20 mouse cellular contexts compared by ENCODE assay signal in the genomic region with DNA sequence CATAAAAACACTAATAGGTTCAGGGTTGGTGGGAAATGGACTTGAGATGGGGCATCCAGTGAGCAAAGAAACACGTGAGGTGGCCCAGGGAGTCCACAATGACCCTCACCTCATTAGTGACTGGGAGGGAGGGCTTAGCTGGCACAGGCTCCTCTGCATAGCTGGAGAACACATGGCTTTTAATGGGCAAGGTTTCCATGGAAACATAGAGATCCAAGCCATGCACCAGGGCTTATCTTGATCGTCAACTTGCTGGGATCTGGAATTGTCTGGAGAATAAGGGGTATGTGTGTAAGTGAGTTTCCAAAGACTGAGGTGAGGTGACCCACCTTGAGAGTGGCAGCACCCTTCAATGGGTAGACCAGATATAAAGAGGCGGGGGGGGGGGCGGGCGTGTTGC. TPM values are rescaled to one million over a fixed set of nuclear protein-coding genes. Genes with fewer than 3 reads are reported as not detected.
DNase-seq lines count a peak whose midpoint lies in the region; ATAC-seq lines count a peak whose summit lies in the region.
"Had no signal": no experiment of that assay in that cellular context is flagged by ENCODE, and none has a peak within 500 bp of the region (broad histone marks: within the 10 kb centered on the region; RNA-seq: fewer than 3 reads in every experiment).

No protein-coding gene starts in this region.

- H3K9me3 ChIP-seq in heart, embryonic 15.5 days (replicated peaks), result no peaks in the 10 kb centered on the region
- no peaks in the 10 kb centered on the region for H3K9me3 ChIP-seq in midbrain, embryonic 14.5 days (ENCODE audit: control insufficient read depth, low read length)
- no peaks in the 10 kb centered on the region for H3K9me3 ChIP-seq in midbrain, embryonic 10.5 days (replicated peaks)
- H3K9me3 ChIP-seq in kidney, embryonic 14.5 days (ENCODE audit: control insufficient read depth, low read length), result no peaks in the 10 kb centered on the region
- H3K9me3 ChIP-seq: embryonic facial prominence, embryonic 10.5 days; forebrain, embryonic 13.5 days had no signal

- WGBS in heart, embryonic 15.5 days, result 79% methylated on average over 5 of the region's 5 CpGs
- WGBS in midbrain, embryonic 14.5 days, result 63% methylated on average over 5 of the region's 5 CpGs
- 75% methylated on average over 5 of the region's 5 CpGs for whole genome bisulfite sequencing in midbrain, embryonic 10.5 days
- 67% methylated on average over 5 of the region's 5 CpGs for WGBS in kidney, embryonic 14.5 days

- no peak for ATAC-seq in heart, embryonic 15.5 days (replicated peaks; ENCODE audit: insufficient number of reproducible peaks, insufficient read depth, low FRiP score, low read depth)
- no peak for ATAC-seq in midbrain, embryonic 14.5 days (ENCODE audit: low FRiP score, low TSS enrichment)
- ATAC-seq in kidney, embryonic 14.5 days (ENCODE audit: low FRiP score, low TSS enrichment), result no peak
- ATAC-seq: forebrain, embryonic 13.5 days had no signal

- H3K36me3 ChIP-seq in heart, embryonic 15.5 days, result no peaks in the 10 kb centered on the region
- H3K36me3 ChIP-seq in midbrain, embryonic 14.5 days (ENCODE audit: control insufficient read depth, insufficient read depth, low read length), result no peaks in the 10 kb centered on the region
- no peaks in the 10 kb centered on the region for H3K36me3 ChIP-seq in midbrain, embryonic 10.5 days
- H3K36me3 ChIP-seq in kidney, embryonic 14.5 days (ENCODE audit: control insufficient read depth, insufficient read depth, low read length), result no peaks in the 10 kb centered on the region; the same call in 1 of the 2 replicates
- H3K36me3 ChIP-seq: embryonic facial prominence, embryonic 10.5 days had no signal

- no peaks in the 10 kb centered on the region for H3K27me3 ChIP-seq in heart, embryonic 15.5 days
- no peaks in the 10 kb centered on the region for H3K27me3 ChIP-seq in midbrain, embryonic 14.5 days (ENCODE audit: control insufficient read depth, insufficient read depth, low read length)
- no peaks in the 10 kb centered on the region for H3K27me3 ChIP-seq in midbrain, embryonic 10.5 days (ENCODE audit: low read depth, poor library complexity, severe bottlenecking)
- H3K27me3 ChIP-seq in kidney, embryonic 14.5 days (ENCODE audit: control insufficient read depth, insufficient read depth, low read length), result no peaks in the 10 kb centered on the region

- DNase-seq in heart, postnatal 4 days, result no peak
- DNase-seq in midbrain, embryonic 14.5 days, result peak; percentile 58
- DNase-seq in midbrain, embryonic 10.5 days (ENCODE audit: low spot score), result no peak
- DNase-seq in forelimb bud, embryonic 11.5 days (ENCODE audit: low read depth, low spot score), result peak; percentile 43
- DNase-seq in retina, embryonic 14.5 days (ENCODE audit: low spot score), result peak; percentile 51
- DNase-seq: adrenal gland, adult 8-10 months; cerebellum, adult 11-12 months; cerebellum, postnatal 36 days; gastrocnemius, postnatal 25 days; kidney, adult 18-20 months; kidney, postnatal 25 days; lung, adult 18-20 months; lung, postnatal 14 days; right cerebral cortex, adult 18-20 months; thymus, postnatal 14 days had no signal

- no peak overlapping the region for H3K4me2 ChIP-seq in heart, embryonic 15.5 days
- H3K4me2 ChIP-seq in midbrain, embryonic 14.5 days (ENCODE audit: low read length), result no peak overlapping the region
- no peak overlapping the region for H3K4me2 ChIP-seq in kidney, embryonic 14.5 days (replicated peaks; ENCODE audit: low read depth, low read length)
- H3K4me2 ChIP-seq: forebrain, embryonic 13.5 days; liver, embryonic 11.5 days had no signal

- H3K9ac ChIP-seq in heart, embryonic 15.5 days, result no peak overlapping the region
- no peak overlapping the region for H3K9ac ChIP-seq in midbrain, embryonic 14.5 days (replicated peaks; ENCODE audit: low read length)
- H3K9ac ChIP-seq in kidney, embryonic 14.5 days (ENCODE audit: low read depth, low read length), result no peak overlapping the region
- H3K9ac ChIP-seq: forebrain, embryonic 13.5 days had no signal

- H3K4me1 ChIP-seq in heart, embryonic 15.5 days (replicated peaks), result peaks cover 20% of the 10 kb centered on the region
- H3K4me1 ChIP-seq in midbrain, embryonic 14.5 days (ENCODE audit: control insufficient read depth, insufficient read depth, low read length), result peaks cover 6% of the 10 kb centered on the region; the same call in 1 of the 2 replicates
- H3K4me1 ChIP-seq in midbrain, embryonic 10.5 days, result peaks cover 30% of the 10 kb centered on the region
- H3K4me1 ChIP-seq in kidney, embryonic 14.5 days (ENCODE audit: control insufficient read depth, insufficient read depth, low read length), result peaks cover 21% of the 10 kb centered on the region; the same call in 1 of the 2 replicates

- no peak overlapping the region for H3K4me3 ChIP-seq in heart, embryonic 15.5 days
- H3K4me3 ChIP-seq in midbrain, embryonic 14.5 days (replicated peaks; ENCODE audit: low read depth, low read length), result no peak overlapping the region
- H3K4me3 ChIP-seq in midbrain, embryonic 10.5 days, result no peak overlapping the region
- H3K4me3 ChIP-seq in kidney, embryonic 14.5 days (ENCODE audit: low read length), result no peak overlapping the region
- H3K4me3 ChIP-seq: embryonic facial prominence, embryonic 10.5 days; forebrain, embryonic 13.5 days had no signal

- H3K27ac ChIP-seq in heart, embryonic 15.5 days, result 0 out of 2 replicates have a peak overlapping the region, but pooled peaks have one; percentile 7
- no peak overlapping the region for H3K27ac ChIP-seq in midbrain, embryonic 14.5 days (replicated peaks; ENCODE audit: low read depth, low read length)
- no peak overlapping the region for H3K27ac ChIP-seq in midbrain, embryonic 10.5 days (replicated peaks)
- no peak overlapping the region for H3K27ac ChIP-seq in kidney, embryonic 14.5 days (ENCODE audit: low read depth, low read length)
- H3K27ac ChIP-seq: embryonic facial prominence, embryonic 10.5 days; forebrain, embryonic 13.5 days had no signal

RNA-seq across cellular contexts. Expression of a gene that starts 19.2 kb away (rescaled TPM):
- 15.7 and 19.8 TPM in 2 replicates for polyA plus RNA-seq in heart, embryonic 15.5 days (2015; fragmentation: Nextera tagmentation; extraction: Ambion mirVana)
- 10 to 100 TPM; 17.3 to 19.1 TPM for total RNA-seq in heart, postnatal 4 days (2021)
- 0.25 and 0.40 TPM in 2 replicates for polyA plus RNA-seq in midbrain, embryonic 14.5 days (2014; fragmentation: Nextera tagmentation; extraction: Ambion mirVana)
- polyA plus RNA-seq in midbrain, embryonic 10.5 days (2016; fragmentation: Nextera tagmentation; extraction: Ambion mirVana), result 0.11 and 0.30 TPM in 2 replicates
- polyA plus RNA-seq in kidney, embryonic 14.5 days (2014; fragmentation: Nextera tagmentation; extraction: Ambion mirVana), result 12.7 and 15.6 TPM in 2 replicates

Comparison
In these comparisons a context has a peak if more than half of its experiments do, and no peak if none do; other contexts are left out.
1. DNase-seq: peak in midbrain, embryonic 14.5 days (single experiment), forelimb bud, embryonic 11.5 days (single experiment) and retina, embryonic 14.5 days (single experiment); none in heart, postnatal 4 days (single experiment) and midbrain, embryonic 10.5 days (single experiment).